Mouse (Mus musculus) liver, embryonic 12.5 days (tissue): ENCODE measurements around the gene Prss53. TPM values are rescaled to one million over a fixed set of nuclear protein-coding genes. Genes with fewer than 3 reads are reported as not detected.

Experiments used
- ATAC-seq: fragments of 200-750 bp; cut with Nextera tagmentation; 2 replicates; pipeline ENCODE4 v1.8.0; 2017; ENCODE audit warnings: moderate number of reproducible peaks, mild to moderate bottlenecking, moderate library complexity
- H3K27ac ChIP-seq: fragments of 300-500 bp; sonication (generic); 2 replicates; pipeline ENCODE4 v1.5.1; 2016; ENCODE audit warnings: mild to moderate bottlenecking
- H3K27me3 ChIP-seq: fragments of 300-500 bp; sonication (generic); replicated peaks from 2 replicates; pipeline ENCODE4 v1.6.1; 2016; ENCODE audit warnings: mild to moderate bottlenecking, moderate library complexity
- H3K36me3 ChIP-seq: fragments of 300-500 bp; sonication (generic); 2 replicates; pipeline ENCODE4 v1.6.1; 2016; ENCODE audit warnings: mild to moderate bottlenecking, moderate library complexity
- H3K4me1 ChIP-seq: fragments of 300-500 bp; sonication (generic); 2 replicates; pipeline ENCODE4 v1.6.1; 2016
- H3K4me2 ChIP-seq: fragments of 300-500 bp; sonication (generic); 2 replicates; pipeline ENCODE4 v1.6.1; 2016; ENCODE audit warnings: mild to moderate bottlenecking, moderate library complexity
- H3K4me3 ChIP-seq: fragments of 300-500 bp; sonication (generic); 2 replicates; pipeline ENCODE4 v1.5.1; 2016; ENCODE audit warnings: mild to moderate bottlenecking, moderate library complexity
- H3K9ac ChIP-seq: fragments of 300-500 bp; sonication (generic); 2 replicates; pipeline ENCODE4 v1.6.1; 2016; ENCODE audit warnings: mild to moderate bottlenecking, moderate library complexity
- H3K9me3 ChIP-seq: fragments of 300-500 bp; sonication (generic); replicated peaks from 2 replicates; pipeline ENCODE4 v1.6.1; 2016; ENCODE audit warnings: mild to moderate bottlenecking, moderate library complexity
- WGBS: fragments of 180-500 bp; shearing (Covaris S2); methylation state at CpG from one replicate; pipeline ENCODE4 v1.1.7; 2016; ENCODE audit not compliant: insufficient replicate concordance; 5-methylcytosine and 5-hydroxymethylcytosine counted together
- polyA plus RNA-seq: library from polyadenylated mRNA; unstranded; fragments of >200 nt; fragmentation: Nextera tagmentation; extraction: Ambion mirVana; gene quantifications from 2 replicates; pipeline ENCODE4 v1.2.1, GENCODE M21; 2016

Gene Prss53
- polyA plus RNA-seq, 1 experiment from 2014 or later, result 0.49 TPM

GRCm38 (mm10) chr7:127887191-127887590 is 3.6 kb downstream of the Prss53 start:
- Histone ChIP-seq H3K9ac (no peak overlapping the region), H3K9me3 (peaks cover 9% of the 10 kb centered on the region), H3K27me3 (no peaks in the 10 kb centered on the region), H3K27ac (no peak overlapping the region), H3K36me3 (peaks cover 91% of the 10 kb centered on the region), H3K4me2 (no peak overlapping the region), H3K4me3 (no peak overlapping the region), H3K4me1 (peaks cover 34% of the 10 kb centered on the region)
- no peak for ATAC-seq
- WGBS, result 87% methylated on average over 8 of the region's 8 CpGs

GRCm38 (mm10) chr7:127886551-127886950 is 4.2 kb downstream of the Prss53 start:
- Histone ChIP-seq H3K4me3 (no peak overlapping the region), H3K36me3 (peaks cover 94% of the 10 kb centered on the region), H3K9me3 (peaks cover 15% of the 10 kb centered on the region), H3K27me3 (no peaks in the 10 kb centered on the region), H3K27ac (no peak overlapping the region), H3K4me2 (no peak overlapping the region), H3K9ac (no peak overlapping the region), H3K4me1 (peaks cover 34% of the 10 kb centered on the region)
- ATAC-seq, result no peak
- 89% methylated on average over 6 of the region's 6 CpGs for WGBS

GRCm38 (mm10) chr7:127885951-127886350 is 4.8 kb downstream of the Prss53 start:
- H3K36me3 ChIP-seq, result peaks cover 100% of the 10 kb centered on the region
- H3K4me3 ChIP-seq, result no peak overlapping the region
- no peaks in the 10 kb centered on the region for H3K27me3 ChIP-seq
- peaks cover 34% of the 10 kb centered on the region for H3K4me1 ChIP-seq
- no peak overlapping the region for H3K4me2 ChIP-seq
- ATAC-seq, result no peak
- WGBS, result 56% methylated on average over 6 of the region's 6 CpGs
- no peak overlapping the region for H3K27ac ChIP-seq
- peaks cover 21% of the 10 kb centered on the region for H3K9me3 ChIP-seq
- H3K9ac ChIP-seq, result no peak overlapping the region

GRCm38 (mm10) chr7:127880431-127880830 is 10.3 kb downstream of the Prss53 start:
- no peak overlapping the region for H3K9ac ChIP-seq
- no peak overlapping the region for H3K4me3 ChIP-seq
- 87% methylated on average over 12 of the region's 12 CpGs for WGBS
- no peak overlapping the region for H3K4me2 ChIP-seq
- peaks cover 80% of the 10 kb centered on the region for H3K36me3 ChIP-seq
- H3K4me1 ChIP-seq, result peaks cover 34% of the 10 kb centered on the region
- H3K27ac ChIP-seq, result no peak overlapping the region
- peaks cover 53% of the 10 kb centered on the region for H3K9me3 ChIP-seq
- no peak for ATAC-seq
- no peaks in the 10 kb centered on the region for H3K27me3 ChIP-seq

- peaks cover 32% of the 10 kb centered on the region for H3K4me1 ChIP-seq
- H3K27ac ChIP-seq, result no peak overlapping the region
- H3K4me2 ChIP-seq, result no peak overlapping the region
- H3K4me3 ChIP-seq, result no peak overlapping the region
- H3K27me3 ChIP-seq, result no peaks in the 10 kb centered on the region
- H3K9ac ChIP-seq, result no peak overlapping the region
- WGBS, result 91% methylated on average over 9 of the region's 9 CpGs
- ATAC-seq, result no peak
- peaks cover 53% of the 10 kb centered on the region for H3K9me3 ChIP-seq
- peaks cover 69% of the 10 kb centered on the region for H3K36me3 ChIP-seq
Observed at GRCm38 (mm10) chr7:127879301-127879700, 11.5 kb downstream of the Prss53 start.

GRCm38 (mm10) chr7:127876467-127877348 is 14.1 kb downstream of the Prss53 start, which contains the start of gene Zfp668:
Gene Zfp668, minus strand, starts transcription at chr7:127876828.
- peak within 1 kb of the TSS; percentile 98 for H3K9ac ChIP-seq
- H3K36me3 ChIP-seq, result peaks cover 62% of the 10 kb centered on the region
- under 1% methylated on average over 60 of the region's 60 CpGs for WGBS
- H3K4me2 ChIP-seq, result peak within 1 kb of the TSS; percentile 89
- ATAC-seq, result peak; percentile 76
- H3K4me3 ChIP-seq, result peak within 1 kb of the TSS; percentile 97
- peaks cover 40% of the 10 kb centered on the region for H3K9me3 ChIP-seq
- peaks cover 42% of the 10 kb centered on the region for H3K4me1 ChIP-seq
- peak within 1 kb of the TSS; percentile 97 for H3K27ac ChIP-seq
- no peaks in the 10 kb centered on the region for H3K27me3 ChIP-seq

- peak within 1 kb of the TSS; percentile 89 for H3K4me2 ChIP-seq
- peak; percentile 82 for ATAC-seq
Observed at GRCm38 (mm10) chr7:127876041-127876466, 14.7 kb downstream of the Prss53 start, which contains the start of gene Zfp646. Gene Zfp646, plus strand, starts transcription at chr7:127876221.

GRCm38 (mm10) chr7:127875627-127876001 is 15.2 kb downstream of the Prss53 start:
- H3K4me1 ChIP-seq, result peaks cover 46% of the 10 kb centered on the region
- under 1% methylated on average over 43 of the region's 43 CpGs for WGBS
- H3K36me3 ChIP-seq, result peaks cover 60% of the 10 kb centered on the region
- H3K27ac ChIP-seq, result peak overlapping the region; percentile 97
- peaks cover 29% of the 10 kb centered on the region for H3K9me3 ChIP-seq
- peak overlapping the region; percentile 89 for H3K4me2 ChIP-seq
- ATAC-seq, result peak; percentile 77
- no peaks in the 10 kb centered on the region for H3K27me3 ChIP-seq
- peak overlapping the region; percentile 97 for H3K4me3 ChIP-seq
- H3K9ac ChIP-seq, result peak overlapping the region; percentile 98

More at GRCm38 (mm10) chr7:127876041-127876466, 14.7 kb downstream of the Prss53 start, which contains the start of gene Zfp646:
- H3K36me3 ChIP-seq, result peaks cover 61% of the 10 kb centered on the region
- H3K27me3 ChIP-seq, result no peaks in the 10 kb centered on the region
- H3K27ac ChIP-seq, result peak within 1 kb of the TSS; percentile 97
- peak within 1 kb of the TSS; percentile 98 for H3K9ac ChIP-seq
- WGBS, result under 1% methylated on average over 41 of the region's 41 CpGs
- peaks cover 45% of the 10 kb centered on the region for H3K4me1 ChIP-seq
- peaks cover 33% of the 10 kb centered on the region for H3K9me3 ChIP-seq
- H3K4me3 ChIP-seq, result peak within 1 kb of the TSS; percentile 97

GRCm38 (mm10) chr7:127874812-127875626 is 15.8 kb downstream of the Prss53 start:
- H3K4me1 ChIP-seq, result peaks cover 52% of the 10 kb centered on the region
- peaks cover 60% of the 10 kb centered on the region for H3K36me3 ChIP-seq
- peak; percentile 33 for ATAC-seq
- WGBS, result 5% methylated on average over 20 of the region's 20 CpGs
- peak overlapping the region; percentile 97 for H3K27ac ChIP-seq
- peak overlapping the region; percentile 97 for H3K4me3 ChIP-seq
- peak overlapping the region; percentile 98 for H3K9ac ChIP-seq
- H3K4me2 ChIP-seq, result peak overlapping the region; percentile 89
- no peaks in the 10 kb centered on the region for H3K27me3 ChIP-seq
- H3K9me3 ChIP-seq, result peaks cover 23% of the 10 kb centered on the region

- Histone ChIP-seq H3K4me2 (no peak overlapping the region), H3K4me1 (peaks cover 49% of the 10 kb centered on the region), H3K9me3 (no peaks in the 10 kb centered on the region), H3K4me3 (no peak overlapping the region), H3K9ac (no peak overlapping the region), H3K27me3 (no peaks in the 10 kb centered on the region), H3K27ac (no peak overlapping the region), H3K36me3 (peaks cover 66% of the 10 kb centered on the region)
- 63% methylated on average over 5 of the region's 5 CpGs for WGBS
- ATAC-seq, result no peak
Observed at GRCm38 (mm10) chr7:127870136-127870821, 20.5 kb downstream of the Prss53 start.

- H3K4me2 ChIP-seq, result no peak overlapping the region
- H3K4me1 ChIP-seq, result peaks cover 39% of the 10 kb centered on the region
- 84% methylated on average over 3 of the region's 3 CpGs for WGBS
- peaks cover 74% of the 10 kb centered on the region for H3K36me3 ChIP-seq
- no peak for ATAC-seq
- H3K27ac ChIP-seq, result no peak overlapping the region
- no peaks in the 10 kb centered on the region for H3K27me3 ChIP-seq
- no peak overlapping the region for H3K9ac ChIP-seq
- H3K9me3 ChIP-seq, result no peaks in the 10 kb centered on the region
- H3K4me3 ChIP-seq, result no peak overlapping the region
Observed at GRCm38 (mm10) chr7:127869149-127869810, 21.5 kb downstream of the Prss53 start.
